Mouse (Mus musculus): ENCODE measurements at regions not wholly inside any gene's neighbourhood (a gene's known extent, or its start where the extent isn't known, plus 50 kb on each side); places are given as distances from the start of the nearest gene placed in this dataset.
A peak's percentile ranks its signal among the peaks of the same experiment; 100 is the strongest.

DNA sequence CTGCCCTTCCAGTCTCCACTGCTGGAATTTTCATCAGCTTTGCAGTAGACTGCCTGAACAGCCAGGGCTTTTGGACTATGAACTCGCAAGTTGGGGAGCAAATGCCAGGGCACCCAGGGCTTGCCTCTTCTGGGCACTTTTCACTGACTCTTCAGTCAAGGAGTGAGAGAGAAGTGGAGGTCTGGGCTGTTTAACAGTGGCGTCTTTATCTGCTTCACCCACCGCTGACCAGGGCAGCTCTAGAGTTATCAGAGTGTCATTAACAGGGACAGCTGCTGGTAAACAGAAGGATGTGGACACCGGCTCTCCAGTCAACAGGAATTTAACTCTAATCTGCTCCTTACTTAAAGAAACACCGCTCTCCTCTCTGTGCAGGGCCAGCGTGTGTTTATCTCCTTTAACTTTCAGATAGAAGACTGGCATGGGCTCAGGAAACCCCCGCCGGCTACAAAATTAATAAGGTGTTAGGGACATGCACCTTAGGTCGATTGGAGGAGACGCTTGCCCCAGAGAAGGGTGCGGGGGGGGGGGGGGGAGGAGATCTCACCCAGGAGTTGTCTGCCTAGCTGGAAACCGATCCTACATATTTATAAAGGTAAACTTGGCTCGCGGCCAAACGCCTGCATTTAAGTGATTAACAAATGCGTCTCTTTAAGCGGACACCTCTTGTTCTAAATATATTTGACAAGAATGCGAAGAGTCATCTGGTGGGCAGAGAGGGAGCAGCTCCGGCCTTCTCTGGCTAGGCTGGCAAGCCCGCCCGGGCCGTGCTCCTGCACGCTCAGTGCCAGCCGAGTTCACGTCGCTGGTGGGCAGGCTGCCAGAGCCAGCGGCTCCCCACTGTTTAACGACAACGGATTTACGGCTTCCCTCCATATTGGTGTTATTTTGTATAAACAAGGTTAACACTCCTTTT lies 258.4 kb upstream of the Nr2f2 start:
- Histone ChIP-seq H3K36me3 (no peaks in the 10 kb centered on the region), H3K27ac (replicated peaks) (peak overlapping the region; percentile 81)

GRCm38 (mm10) chr7:70624031-70624726 lies 257.6 kb upstream of the Nr2f2 start:
- Histone ChIP-seq H3K4me1 (peaks cover 29% of the 10 kb centered on the region), H3K27me3 (ENCODE audit: low read depth, poor library complexity, severe bottlenecking) (peaks cover 36% of the 10 kb centered on the region), H3K27ac (replicated peaks) (peak overlapping the region; percentile 81), H3K4me3 (peak overlapping the region; percentile 44), H3K9me3 (replicated peaks) (no peaks in the 10 kb centered on the region), H3K36me3 (no peaks in the 10 kb centered on the region)
- DNase-seq (ENCODE audit: low spot score) = peak; percentile 81
- 3% methylated on average over 16 of the region's 16 CpGs for WGBS

More for the DNA sequence above, 258.4 kb upstream of the Nr2f2 start:
- peak; percentile 29 for DNase-seq (ENCODE audit: low spot score)
- H3K9me3 ChIP-seq (replicated peaks) = no peaks in the 10 kb centered on the region
- peaks cover 29% of the 10 kb centered on the region for H3K4me1 ChIP-seq
- WGBS = 2% methylated on average over 30 of the region's 30 CpGs
- H3K27me3 ChIP-seq (ENCODE audit: low read depth, poor library complexity, severe bottlenecking) = peaks cover 36% of the 10 kb centered on the region
- peak overlapping the region; percentile 44 for H3K4me3 ChIP-seq

DNA sequence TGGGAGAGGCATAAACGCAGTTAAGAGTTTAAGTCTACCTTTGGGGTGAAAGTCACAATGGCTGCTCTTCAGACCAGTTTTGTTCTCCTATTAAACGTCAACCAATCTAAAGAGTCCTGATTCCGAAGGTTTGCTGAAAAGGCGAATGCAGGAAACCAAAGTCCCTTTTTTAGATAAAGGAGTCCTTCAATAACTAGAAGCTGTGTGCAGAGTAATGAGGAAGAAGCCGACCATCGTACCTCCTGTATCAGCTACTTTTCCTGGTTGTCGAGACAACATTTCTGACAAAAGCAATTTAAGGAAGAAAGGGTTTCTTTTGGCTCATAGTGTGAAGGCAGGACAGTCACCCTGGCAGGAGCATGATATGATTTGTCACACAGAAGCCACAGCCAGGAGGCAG lies 252.9 kb upstream of the Nr2f2 start:
- peaks cover 8% of the 10 kb centered on the region; the same call in 1 of the 2 replicates for H3K27me3 ChIP-seq (ENCODE audit: low read depth, poor library complexity, severe bottlenecking)

DNA sequence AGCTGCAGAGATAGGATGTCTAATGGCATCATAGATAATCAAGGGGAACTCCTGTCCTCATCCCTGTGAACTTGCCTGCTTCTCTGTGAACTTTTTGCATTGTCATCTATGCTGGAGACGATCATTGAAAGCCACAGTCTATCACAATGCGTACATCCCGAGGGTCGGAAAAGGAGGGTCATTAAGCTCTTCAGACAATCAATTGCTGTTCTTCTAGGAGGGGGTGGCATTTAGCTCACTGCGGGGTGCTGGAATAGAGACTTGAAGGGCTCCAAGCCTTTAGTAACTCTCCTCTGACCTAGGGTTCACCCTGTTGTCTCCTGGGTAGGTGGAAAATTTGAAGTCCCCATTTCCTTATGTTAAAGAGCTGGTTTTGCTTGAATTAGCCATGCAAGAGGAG lies 251.7 kb upstream of the Nr2f2 start:
- 59% methylated on average over 5 of the region's 5 CpGs for WGBS
- H3K27me3 ChIP-seq (ENCODE audit: low read depth, poor library complexity, severe bottlenecking) = peaks cover 8% of the 10 kb centered on the region; the same call in 1 of the 2 replicates
- no peak for DNase-seq (ENCODE audit: low spot score)
- no peaks in the 10 kb centered on the region for H3K9me3 ChIP-seq (replicated peaks)
- H3K36me3 ChIP-seq = no peaks in the 10 kb centered on the region
- no peak overlapping the region for H3K27ac ChIP-seq (replicated peaks)
- H3K4me1 ChIP-seq = peaks cover 5% of the 10 kb centered on the region; the same call in 1 of the 2 replicates
- no peak overlapping the region for H3K4me3 ChIP-seq

More for the DNA sequence above, 252.9 kb upstream of the Nr2f2 start:
- no peak overlapping the region for H3K4me3 ChIP-seq
- H3K36me3 ChIP-seq = no peaks in the 10 kb centered on the region
- H3K9me3 ChIP-seq (replicated peaks) = no peaks in the 10 kb centered on the region
- WGBS = 92% methylated on average over 7 of the region's 7 CpGs
- no peak for DNase-seq (ENCODE audit: low spot score)
- peaks cover 12% of the 10 kb centered on the region for H3K4me1 ChIP-seq
- no peak overlapping the region for H3K27ac ChIP-seq (replicated peaks)

DNA sequence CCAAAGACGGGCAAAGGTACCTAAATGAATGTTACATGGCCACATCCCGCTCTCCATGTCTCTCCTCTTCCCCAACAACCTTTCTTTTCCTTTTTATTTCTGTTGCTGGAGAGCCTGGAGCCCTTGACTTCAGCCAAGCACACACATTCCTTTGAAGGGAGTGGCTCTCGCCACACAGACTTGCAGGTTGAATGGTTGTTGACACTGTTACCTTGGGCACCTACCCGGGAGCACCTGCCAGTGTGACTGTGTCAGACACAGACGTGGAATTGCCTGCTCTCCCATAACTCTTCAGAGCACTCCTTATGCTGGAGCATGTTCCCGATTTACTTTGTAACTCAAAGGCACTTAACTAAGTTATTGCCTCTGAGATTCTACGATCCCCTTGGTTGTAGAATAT lies 240.0 kb upstream of the Nr2f2 start:
- no peak for DNase-seq (ENCODE audit: low spot score)
- Histone ChIP-seq H3K9me3 (replicated peaks) (no peaks in the 10 kb centered on the region), H3K36me3 (no peaks in the 10 kb centered on the region), H3K4me3 (no peak overlapping the region), H3K27me3 (ENCODE audit: low read depth, poor library complexity, severe bottlenecking) (no peaks in the 10 kb centered on the region), H3K4me1 (no peaks in the 10 kb centered on the region), H3K27ac (replicated peaks) (no peak overlapping the region)
- 91% methylated on average over 7 of the region's 7 CpGs for WGBS

GRCm38 (mm10) chr7:70604471-70605174 lies 238.1 kb upstream of the Nr2f2 start:
- 86% methylated on average over 5 of the region's 5 CpGs for WGBS
- H3K4me3 ChIP-seq = no peak overlapping the region
- no peaks in the 10 kb centered on the region for H3K27me3 ChIP-seq (ENCODE audit: low read depth, poor library complexity, severe bottlenecking)
- H3K9me3 ChIP-seq (replicated peaks) = no peaks in the 10 kb centered on the region
- H3K4me1 ChIP-seq = no peaks in the 10 kb centered on the region
- no peak for DNase-seq (ENCODE audit: low spot score)
- H3K36me3 ChIP-seq = no peaks in the 10 kb centered on the region
- H3K27ac ChIP-seq (replicated peaks) = no peak overlapping the region

GRCm38 (mm10) chr7:70593027-70593426 lies 226.5 kb upstream of the Nr2f2 start:
- Histone ChIP-seq H3K4me3 (no peak overlapping the region), H3K27me3 (ENCODE audit: low read depth, poor library complexity, severe bottlenecking) (peaks cover 74% of the 10 kb centered on the region), H3K36me3 (no peaks in the 10 kb centered on the region), H3K9me3 (replicated peaks) (no peaks in the 10 kb centered on the region), H3K4me1 (peaks cover 56% of the 10 kb centered on the region), H3K27ac (replicated peaks) (peak overlapping the region; percentile 52; the same call in 1 of the 2 replicates)
- DNase-seq (ENCODE audit: low spot score) = no peak
- 84% methylated on average over 6 of the region's 6 CpGs for WGBS

GRCm38 (mm10) chr7:70591361-70592256 lies 225.1 kb upstream of the Nr2f2 start:
- Histone ChIP-seq H3K36me3 (no peaks in the 10 kb centered on the region), H3K27me3 (ENCODE audit: low read depth, poor library complexity, severe bottlenecking) (peaks cover 76% of the 10 kb centered on the region), H3K27ac (replicated peaks) (peak overlapping the region; percentile 76), H3K4me1 (peaks cover 60% of the 10 kb centered on the region), H3K9me3 (replicated peaks) (no peaks in the 10 kb centered on the region), H3K4me3 (peak overlapping the region; percentile 18; the same call in 1 of the 2 replicates)
- DNase-seq (ENCODE audit: low spot score) = peak; percentile 59
- 10% methylated on average over 13 of the region's 13 CpGs for WGBS

GRCm38 (mm10) chr7:70589713-70590112 lies 223.2 kb upstream of the Nr2f2 start:
- no peak for DNase-seq (ENCODE audit: low spot score)
- Histone ChIP-seq H3K27me3 (ENCODE audit: low read depth, poor library complexity, severe bottlenecking) (peaks cover 76% of the 10 kb centered on the region), H3K4me1 (peaks cover 67% of the 10 kb centered on the region), H3K27ac (replicated peaks) (peak overlapping the region; percentile 76), H3K4me3 (no peak overlapping the region), H3K36me3 (no peaks in the 10 kb centered on the region), H3K9me3 (replicated peaks) (no peaks in the 10 kb centered on the region)
- 28% methylated on average over 5 of the region's 5 CpGs for WGBS

DNA sequence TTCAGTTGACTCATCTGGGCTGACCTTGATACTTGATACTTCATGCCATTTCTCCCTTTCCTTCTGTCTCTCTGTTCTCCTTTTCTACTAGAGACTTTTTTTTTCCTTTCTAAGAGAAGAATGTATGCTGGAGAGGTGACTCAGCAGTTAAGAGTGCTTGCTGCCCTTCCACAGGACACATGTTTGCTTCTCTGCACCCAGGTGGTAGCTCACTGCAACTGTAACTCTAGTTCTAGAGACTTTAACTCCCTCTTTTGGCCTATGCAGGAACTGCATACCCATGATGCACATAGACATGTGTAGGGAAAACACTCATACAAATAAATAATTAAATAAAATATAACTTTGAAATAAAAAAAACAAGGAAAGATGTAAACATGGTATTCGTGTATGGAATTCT lies 221.5 kb upstream of the Nr2f2 start:
- no peaks in the 10 kb centered on the region for H3K9me3 ChIP-seq (replicated peaks)
- DNase-seq (ENCODE audit: low spot score) = no peak
- no peak overlapping the region for H3K4me3 ChIP-seq
- peak overlapping the region; percentile 52; the same call in 1 of the 2 replicates for H3K27ac ChIP-seq (replicated peaks)
- no peaks in the 10 kb centered on the region for H3K36me3 ChIP-seq
- WGBS = 83% methylated on average over 1 of the region's 1 CpGs
- H3K27me3 ChIP-seq (ENCODE audit: low read depth, poor library complexity, severe bottlenecking) = peaks cover 73% of the 10 kb centered on the region
- H3K4me1 ChIP-seq = peaks cover 59% of the 10 kb centered on the region

DNA sequence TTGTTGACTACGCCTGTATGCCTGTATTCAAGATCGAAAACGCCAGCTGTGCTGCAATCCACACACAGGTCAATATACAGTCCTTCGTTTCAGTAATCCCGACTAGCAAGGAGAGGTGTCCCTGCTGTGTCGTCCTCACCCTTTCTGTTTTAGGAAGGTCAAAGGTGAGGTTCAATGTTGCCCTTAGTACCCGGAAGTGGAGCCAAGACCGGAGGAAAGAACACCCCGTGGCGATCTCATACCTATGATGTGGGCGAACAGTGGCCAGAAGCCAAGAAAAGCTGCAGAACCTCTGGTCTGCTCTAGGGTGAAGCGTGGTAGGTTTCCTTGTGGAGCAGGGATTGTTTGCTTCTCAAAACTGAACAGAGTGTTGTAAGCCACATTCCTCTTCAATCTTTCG lies 217.9 kb upstream of the Nr2f2 start:
- no peak for DNase-seq (ENCODE audit: low spot score)
- H3K36me3 ChIP-seq = no peaks in the 10 kb centered on the region
- H3K4me1 ChIP-seq = peaks cover 28% of the 10 kb centered on the region
- H3K4me3 ChIP-seq = no peak overlapping the region
- H3K27ac ChIP-seq (replicated peaks) = peak overlapping the region; percentile 28; the same call in 1 of the 2 replicates
- no peaks in the 10 kb centered on the region for H3K9me3 ChIP-seq (replicated peaks)
- peaks cover 86% of the 10 kb centered on the region for H3K27me3 ChIP-seq (ENCODE audit: low read depth, poor library complexity, severe bottlenecking)
- WGBS = 75% methylated on average over 13 of the region's 13 CpGs
